Mouse (Mus musculus): ENCODE measurements around the gene Mecom. TPM values are rescaled to one million over a fixed set of nuclear protein-coding genes. Genes with fewer than 3 reads are reported as not detected.
A peak's percentile ranks its signal among the peaks of the same experiment; 100 is the strongest.

The Mecom gene
- polyA plus RNA-seq, 1 experiment from 2014 or later = 2.4 TPM

- H3K4me2 ChIP-seq (replicated peaks) = no peak overlapping the region
- no peaks in the 10 kb centered on the region for H3K9me3 ChIP-seq
- peaks cover 13% of the 10 kb centered on the region; the same call in 1 of the 2 replicates for H3K27me3 ChIP-seq
- no peaks in the 10 kb centered on the region for H3K36me3 ChIP-seq
- WGBS = 73% methylated on average over 8 of the region's 8 CpGs
- H3K27ac ChIP-seq (replicated peaks) = no peak overlapping the region
- H3K4me3 ChIP-seq = no peak overlapping the region
- no peak overlapping the region for H3K9ac ChIP-seq (replicated peaks)
- ATAC-seq (replicated peaks) = no peak
- H3K4me1 ChIP-seq = no peaks in the 10 kb centered on the region
These were observed 528.4 kb downstream of the Mecom start for GRCm38 (mm10) chr3:30019411-30019810.

DNA sequence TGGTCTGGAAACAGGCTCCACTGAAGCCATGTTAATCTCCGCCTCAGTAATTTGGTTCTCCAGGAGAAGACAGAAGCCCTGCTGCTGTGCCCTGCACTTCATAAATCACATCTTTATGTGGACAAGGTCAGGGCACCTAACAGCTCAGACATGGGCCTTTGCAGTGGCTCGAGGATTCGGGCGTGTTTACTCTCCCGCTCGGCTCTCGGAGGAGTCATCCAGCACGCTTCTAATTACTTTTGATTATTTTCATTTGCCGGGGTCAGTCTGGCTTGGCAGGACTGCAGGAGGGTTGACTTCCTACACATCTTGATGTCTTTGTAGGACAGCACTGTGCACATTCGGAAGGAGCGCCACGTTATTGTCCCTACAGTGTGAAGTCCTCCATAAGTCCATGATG, 529.6 kb downstream of the Mecom start:
- Histone ChIP-seq H3K9ac (replicated peaks) (no peak overlapping the region), H3K4me2 (replicated peaks) (no peak overlapping the region), H3K27me3 (peaks cover 16% of the 10 kb centered on the region; the same call in 1 of the 2 replicates), H3K9me3 (no peaks in the 10 kb centered on the region), H3K27ac (replicated peaks) (no peak overlapping the region), H3K4me1 (peaks cover under 1% of the 10 kb centered on the region; the same call in 1 of the 2 replicates), H3K4me3 (no peak overlapping the region), H3K36me3 (no peaks in the 10 kb centered on the region)
- no peak for ATAC-seq (replicated peaks)
- WGBS = 50% methylated on average over 12 of the region's 12 CpGs

GRCm38 (mm10) chr3:30016766-30017165, 531.0 kb downstream of the Mecom start:
- Histone ChIP-seq H3K36me3 (no peaks in the 10 kb centered on the region), H3K9me3 (no peaks in the 10 kb centered on the region), H3K27me3 (peaks cover 23% of the 10 kb centered on the region), H3K9ac (replicated peaks) (no peak overlapping the region), H3K4me2 (replicated peaks) (no peak overlapping the region), H3K4me1 (peaks cover 15% of the 10 kb centered on the region), H3K27ac (replicated peaks) (no peak overlapping the region), H3K4me3 (no peak overlapping the region)
- no peak for ATAC-seq (replicated peaks)
- 63% methylated on average over 5 of the region's 5 CpGs for WGBS

DNA sequence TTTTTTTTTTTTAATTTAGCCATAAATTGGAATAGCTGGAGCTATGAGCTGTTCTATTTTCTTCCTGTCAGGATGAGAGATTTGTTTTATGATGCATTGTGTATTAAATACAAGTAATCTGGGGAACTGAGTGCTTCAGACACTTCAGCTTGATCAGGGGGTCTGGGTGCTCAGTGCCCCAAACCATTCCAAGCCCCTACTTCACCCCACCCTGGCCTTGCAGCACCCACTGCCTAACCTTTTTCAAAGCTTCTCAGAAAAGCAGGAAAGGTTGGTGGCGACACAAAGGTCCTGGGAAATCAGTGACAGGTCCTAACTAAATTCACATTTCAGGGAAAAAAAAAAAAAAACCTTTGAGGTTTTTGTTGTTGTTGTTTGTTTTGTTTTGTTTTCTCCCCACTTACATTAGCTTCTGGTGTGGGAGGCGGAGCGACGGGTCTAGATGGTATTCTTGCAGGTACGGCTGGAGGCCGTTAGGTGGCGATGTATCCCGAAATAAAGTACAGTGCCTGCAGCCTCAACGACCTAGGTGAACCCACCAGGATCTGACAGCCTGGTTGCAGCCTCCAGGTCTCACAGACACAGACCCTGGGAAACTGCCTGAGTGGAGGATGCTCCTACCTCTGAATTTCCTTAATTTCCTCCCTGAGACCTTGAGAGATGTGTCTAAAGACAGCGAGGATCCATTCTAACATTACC, 532.7 kb downstream of the Mecom start:
- H3K9ac ChIP-seq (replicated peaks) = no peak overlapping the region
- H3K27me3 ChIP-seq = peaks cover 37% of the 10 kb centered on the region
- H3K4me3 ChIP-seq = no peak overlapping the region
- no peaks in the 10 kb centered on the region for H3K36me3 ChIP-seq
- peaks cover 19% of the 10 kb centered on the region for H3K4me1 ChIP-seq
- ATAC-seq (replicated peaks) = peak; percentile 79
- no peak overlapping the region for H3K4me2 ChIP-seq (replicated peaks)
- H3K27ac ChIP-seq (replicated peaks) = no peak overlapping the region
- 8% methylated on average over 10 of the region's 10 CpGs for WGBS
- H3K9me3 ChIP-seq = no peaks in the 10 kb centered on the region

- peaks cover 42% of the 10 kb centered on the region for H3K27me3 ChIP-seq
- no peak overlapping the region for H3K4me3 ChIP-seq
- H3K9ac ChIP-seq (replicated peaks) = no peak overlapping the region
- WGBS = 38% methylated on average over 1 of the region's 1 CpGs
- no peaks in the 10 kb centered on the region for H3K36me3 ChIP-seq
- peaks cover 19% of the 10 kb centered on the region for H3K4me1 ChIP-seq
- ATAC-seq (replicated peaks) = no peak
- H3K27ac ChIP-seq (replicated peaks) = no peak overlapping the region
- H3K4me2 ChIP-seq (replicated peaks) = no peak overlapping the region
- no peaks in the 10 kb centered on the region for H3K9me3 ChIP-seq
These were observed 533.5 kb downstream of the Mecom start for GRCm38 (mm10) chr3:30014279-30014678.

DNA sequence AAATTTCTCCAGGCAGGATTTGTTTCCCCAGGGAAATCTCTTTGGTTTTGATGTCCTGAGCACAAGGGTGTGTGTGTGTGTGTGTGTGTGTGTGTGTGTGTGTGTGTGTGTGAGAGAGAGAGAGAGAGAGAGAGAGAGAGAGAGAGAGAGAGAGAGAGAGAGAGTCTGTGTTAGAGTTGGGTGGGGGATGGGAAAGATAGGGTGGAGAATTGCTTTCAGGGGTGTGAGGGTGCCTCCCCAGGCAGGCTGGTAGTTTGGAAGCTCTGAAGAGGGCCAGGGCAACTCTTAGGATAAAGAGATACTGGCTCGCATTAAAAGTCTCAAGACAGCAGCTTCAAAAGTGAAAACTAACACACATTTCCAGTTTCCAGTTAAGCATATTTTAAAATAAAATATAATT, 534.4 kb downstream of the Mecom start:
- WGBS = 46% methylated on average over 1 of the region's 1 CpGs
- Histone ChIP-seq H3K27ac (replicated peaks) (no peak overlapping the region), H3K9ac (replicated peaks) (no peak overlapping the region), H3K4me1 (peaks cover 19% of the 10 kb centered on the region), H3K4me3 (no peak overlapping the region), H3K9me3 (no peaks in the 10 kb centered on the region), H3K27me3 (peaks cover 42% of the 10 kb centered on the region), H3K4me2 (replicated peaks) (peak overlapping the region; percentile 56), H3K36me3 (no peaks in the 10 kb centered on the region)
- ATAC-seq (replicated peaks) = no peak

- ATAC-seq (replicated peaks) = peak; percentile 53
- Histone ChIP-seq H3K27ac (replicated peaks) (no peak overlapping the region), H3K9me3 (no peaks in the 10 kb centered on the region), H3K4me1 (peaks cover 19% of the 10 kb centered on the region), H3K4me3 (peak overlapping the region; percentile 34), H3K4me2 (replicated peaks) (peak overlapping the region; percentile 56), H3K27me3 (peaks cover 39% of the 10 kb centered on the region), H3K9ac (replicated peaks) (peak overlapping the region; percentile 34; the same call in 1 of the 2 replicates), H3K36me3 (no peaks in the 10 kb centered on the region)
- WGBS = under 1% methylated on average over 29 of the region's 29 CpGs
These were observed 535.0 kb downstream of the Mecom start for GRCm38 (mm10) chr3:30012666-30013365.

- H3K4me1 ChIP-seq = peaks cover 19% of the 10 kb centered on the region
- WGBS = under 1% methylated on average over 27 of the region's 27 CpGs
- no peak overlapping the region for H3K27ac ChIP-seq (replicated peaks)
- H3K4me2 ChIP-seq (replicated peaks) = peak overlapping the region; percentile 56
- no peaks in the 10 kb centered on the region for H3K9me3 ChIP-seq
- H3K27me3 ChIP-seq = peaks cover 39% of the 10 kb centered on the region
- H3K9ac ChIP-seq (replicated peaks) = peak overlapping the region; percentile 34
- 0 out of 2 replicates have a peak, but pooled peaks have one; percentile 26 for ATAC-seq (replicated peaks)
- H3K4me3 ChIP-seq = peak overlapping the region; percentile 34
- no peaks in the 10 kb centered on the region for H3K36me3 ChIP-seq
These were observed 535.7 kb downstream of the Mecom start for GRCm38 (mm10) chr3:30012150-30012549.

GRCm38 (mm10) chr3:30011712-30012111, 536.1 kb downstream of the Mecom start:
- H3K27me3 ChIP-seq = peaks cover 36% of the 10 kb centered on the region
- peak overlapping the region; percentile 56 for H3K4me2 ChIP-seq (replicated peaks)
- no peak overlapping the region for H3K27ac ChIP-seq (replicated peaks)
- WGBS = 8% methylated on average over 6 of the region's 6 CpGs
- H3K4me1 ChIP-seq = peaks cover 19% of the 10 kb centered on the region
- no peak for ATAC-seq (replicated peaks)
- no peaks in the 10 kb centered on the region for H3K36me3 ChIP-seq
- H3K4me3 ChIP-seq = peak overlapping the region; percentile 34
- H3K9me3 ChIP-seq = no peaks in the 10 kb centered on the region
- H3K9ac ChIP-seq (replicated peaks) = no peak overlapping the region

DNA sequence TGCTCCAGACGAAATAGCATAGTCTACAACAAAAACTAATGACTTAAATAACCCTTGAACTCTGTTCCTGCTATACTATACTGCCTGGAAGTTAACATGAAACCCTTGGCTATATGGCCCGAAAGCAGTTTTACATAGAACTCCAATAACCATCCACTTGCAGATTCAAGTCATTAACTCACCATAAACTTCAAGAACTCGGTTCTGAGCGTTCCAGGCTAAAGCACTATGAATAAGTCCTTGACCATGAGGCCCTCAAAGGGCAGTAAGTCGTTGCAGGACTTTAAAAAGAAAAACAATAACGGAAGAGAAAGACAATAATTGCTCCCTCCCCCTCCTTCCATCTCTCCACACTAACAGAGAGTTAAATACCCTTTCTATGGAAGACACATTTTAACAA, 536.9 kb downstream of the Mecom start:
- no peak overlapping the region for H3K4me3 ChIP-seq
- H3K27ac ChIP-seq (replicated peaks) = no peak overlapping the region
- H3K36me3 ChIP-seq = no peaks in the 10 kb centered on the region
- ATAC-seq (replicated peaks) = no peak
- no peak overlapping the region for H3K4me2 ChIP-seq (replicated peaks)
- no peaks in the 10 kb centered on the region for H3K9me3 ChIP-seq
- 32% methylated on average over 6 of the region's 6 CpGs for WGBS
- H3K27me3 ChIP-seq = peaks cover 30% of the 10 kb centered on the region
- peaks cover 19% of the 10 kb centered on the region for H3K4me1 ChIP-seq
- no peak overlapping the region for H3K9ac ChIP-seq (replicated peaks)

- Histone ChIP-seq H3K4me2 (replicated peaks) (no peak overlapping the region), H3K4me3 (no peak overlapping the region), H3K9me3 (no peaks in the 10 kb centered on the region), H3K9ac (replicated peaks) (no peak overlapping the region), H3K4me1 (peaks cover 23% of the 10 kb centered on the region), H3K36me3 (no peaks in the 10 kb centered on the region), H3K27ac (replicated peaks) (no peak overlapping the region), H3K27me3 (peaks cover 30% of the 10 kb centered on the region)
- ATAC-seq (replicated peaks) = no peak
- 74% methylated on average over 5 of the region's 5 CpGs for WGBS
These were observed 538.2 kb downstream of the Mecom start for GRCm38 (mm10) chr3:30009596-30009995.

DNA sequence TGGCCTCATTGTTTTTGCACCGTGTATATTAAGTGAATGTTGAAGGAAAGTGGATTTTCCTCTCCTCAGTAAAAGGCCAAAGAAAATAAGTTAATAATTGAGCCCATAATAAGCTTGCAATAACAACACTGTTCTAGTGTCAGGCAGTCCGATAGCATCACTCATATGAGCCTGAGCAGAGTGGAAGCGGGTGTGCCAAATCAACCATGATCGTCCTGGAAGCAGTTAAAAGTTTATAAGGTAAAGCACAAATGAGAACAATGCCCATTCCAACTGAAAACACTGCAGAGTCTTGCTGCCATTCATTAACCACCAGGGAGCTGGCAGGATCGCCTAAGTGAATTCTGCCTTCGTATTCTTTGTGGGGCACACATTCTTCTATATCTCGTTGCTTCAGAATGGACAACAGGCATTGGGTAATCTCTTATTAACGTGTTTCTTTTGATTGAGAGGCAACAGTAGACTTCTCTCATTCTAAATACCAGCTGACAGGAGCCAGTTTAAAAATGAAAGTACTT, 542.9 kb downstream of the Mecom start:
- H3K27me3 ChIP-seq = peaks cover 5% of the 10 kb centered on the region; the same call in 1 of the 2 replicates
- no peak overlapping the region for H3K4me3 ChIP-seq
- no peaks in the 10 kb centered on the region for H3K36me3 ChIP-seq
- 0 out of 2 replicates have a peak overlapping the region, but pooled peaks have one; percentile 1 for H3K4me2 ChIP-seq (replicated peaks)
- H3K9me3 ChIP-seq = no peaks in the 10 kb centered on the region
- ATAC-seq (replicated peaks) = no peak
- H3K27ac ChIP-seq (replicated peaks) = no peak overlapping the region
- 0 out of 2 replicates have a peak, but pooled peaks cover 4% of the 10 kb centered on the region for H3K4me1 ChIP-seq
- 8% methylated on average over 8 of the region's 8 CpGs for WGBS
- H3K9ac ChIP-seq (replicated peaks) = no peak overlapping the region
